Mouse (Mus musculus): ENCODE data around the gene Clasp1.

GRCm38 (mm10) chr1:118447131-118447530 is 58.3 kb downstream of the Clasp1 start:
- TF ChIP-seq POLR2A (IDR thresholded peaks at IDR 0.05; ENCODE audit: low read depth, low read length) (no peak), CTCF (conservative IDR thresholded peaks at IDR 0.05; ENCODE audit: insufficient read depth, insufficient read length, low read depth, low read length) (no peak)
